Comparison of ENCODE assay signal across 8 mouse cellular contexts in genomic region chr17:3610928-3611780, GRCm38 (mm10). TPM values are rescaled to one million over a fixed set of nuclear protein-coding genes. Genes with fewer than 3 reads are reported as not detected.
A peak's percentile ranks its signal among the peaks of the same experiment; 100 is the strongest.
DNase-seq lines count a peak whose midpoint lies in the region; TF ChIP-seq lines count a peak whose summit lies in the region.

No protein-coding gene starts in this region.

- H3K4me3 ChIP-seq in testis, adult 2 months (ENCODE audit: control insufficient read depth, low read depth, low read length), result peak overlapping the region; percentile 25; the same call in 1 of the 2 replicates

- TF ChIP-seq POLR2A in testis, adult 2 months (IDR thresholded peaks at IDR 0.05; ENCODE audit: control insufficient read depth, low read depth, low read length), result no peak

- peak overlapping the region; percentile 49; the same call in 1 of the 2 replicates for H3K27ac ChIP-seq in testis, adult 2 months (ENCODE audit: control insufficient read depth, insufficient read depth, low read depth, low read length)

- no peaks in the 10 kb centered on the region for H3K27me3 ChIP-seq in testis, adult 2 months (ENCODE audit: control insufficient read depth, insufficient read depth, low read length)

- no peak for TF ChIP-seq CTCF in testis, adult 2 months (IDR thresholded peaks at IDR 0.05; ENCODE audit: control insufficient read depth, insufficient read depth, insufficient replicate concordance, low read depth, low read length)

- DNase-seq in adrenal gland, postnatal 14 days, result peak; percentile 47
- no peak for DNase-seq in adrenal gland, adult 18-20 months (ENCODE audit: low spot score in 2 of 2)
- DNase-seq in testis, postnatal 10 days (ENCODE audit: low spot score), result no peak
- DNase-seq in kidney, postnatal 4 days, result peak; percentile 6 to 7
- DNase-seq in neural tube, embryonic 10.5 days (ENCODE audit: extremely low spot score, low spot score), result peak; percentile 24
- no peak for DNase-seq in urinary bladder, adult 2 months (ENCODE audit: low spot score)
- no peak for DNase-seq in ovary, postnatal 36 days (ENCODE audit: low spot score)

- H3K4me1 ChIP-seq in testis, adult 2 months (ENCODE audit: control insufficient read depth, insufficient read depth, low read length), result no peaks in the 10 kb centered on the region

- no peaks in the 10 kb centered on the region for H3K36me3 ChIP-seq in testis, adult 2 months (ENCODE audit: control insufficient read depth, insufficient read depth, low read length)

RNA-seq across cellular contexts. Expression of gene Tfb1m, which starts 53.6 kb away (rescaled TPM):
- 11.6 and 14.6 TPM in 2 replicates for total RNA-seq in adrenal gland, postnatal 14 days (2021)
- total RNA-seq in adrenal gland, adult 18-20 months (2021), result 1 to 10 TPM; 8.8 to 9.8 TPM
- 30.5 and 35.6 TPM in 2 replicates for polyA plus RNA-seq in testis, adult 2 months (2012; rRNA removed)
- polyA plus RNA-seq in urinary bladder, adult 2 months (2012; rRNA removed), result 9.1 and 9.9 TPM in 2 replicates

Comparison
In these comparisons a context has a peak if more than half of its experiments do, and no peak if none do; other contexts are left out.
1. DNase-seq: peak in adrenal gland, postnatal 14 days (single experiment), kidney, postnatal 4 days (2 of 2) and neural tube, embryonic 10.5 days (single experiment); none in adrenal gland, adult 18-20 months (0 of 2), testis, postnatal 10 days (single experiment), urinary bladder, adult 2 months (single experiment) and ovary, postnatal 36 days (single experiment).